Mouse (Mus musculus): ENCODE results near the gene Dusp1. TPM values are rescaled to one million over a fixed set of nuclear protein-coding genes. Genes with fewer than 3 reads are reported as not detected.

Dusp1 gene
- 10 to 100 TPM; 48.7 to 56.1 TPM for total RNA-seq (2021)
- long read RNA-seq, experiment 1, transcript Dusp1-202 (4 exons, 1,990 nt), result major isoform, 79 of 85 reads
- long read RNA-seq, experiment 1, partial matches to known transcripts, result 2 of 85 reads
- long read RNA-seq, experiment 1, other reads (novel, unspliced or antisense), result 3 of 85 reads
- long read RNA-seq, experiment 2, transcript Dusp1-202 (4 exons, 1,990 nt), result major isoform, 9 of 19 reads
- long read RNA-seq, experiment 2, partial matches to known transcripts, result 1 of 19 reads
- long read RNA-seq, experiment 2, other reads (novel, unspliced or antisense), result 9 of 19 reads

DNA sequence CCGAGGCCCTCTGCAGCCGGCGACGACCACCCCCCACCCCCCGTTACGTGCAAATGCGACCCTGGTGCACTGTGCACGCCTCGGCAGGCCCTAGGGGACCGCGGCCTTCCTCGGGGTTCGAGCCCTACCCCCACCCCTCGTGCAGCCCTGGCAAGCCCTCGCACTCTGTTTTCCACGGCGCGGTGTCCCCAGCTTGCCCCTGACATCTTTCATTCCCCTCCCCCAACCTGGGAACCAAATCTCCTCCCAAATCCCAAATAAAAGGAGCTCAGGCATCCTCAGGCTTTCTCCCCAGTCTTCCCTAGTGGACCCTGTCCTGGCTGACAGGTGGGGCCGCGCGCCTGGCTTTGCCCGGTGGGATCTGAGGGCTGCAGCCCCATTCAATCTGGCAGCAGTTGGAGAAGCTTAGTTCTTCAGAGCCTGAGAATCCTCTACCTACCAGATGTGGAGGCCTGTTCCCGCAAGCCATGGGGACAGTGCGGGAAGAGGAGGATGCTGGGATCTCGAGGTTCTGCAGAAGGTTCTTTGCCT is at the start of gene Dusp1:
Dusp1 (minus strand) TSS at position 478 of the 531 bp plus-strand sequence.
- DNase-seq (ENCODE audit: low spot score in 2 of 2), result peak in 1 of 2 experiments; percentile 26

DNA sequence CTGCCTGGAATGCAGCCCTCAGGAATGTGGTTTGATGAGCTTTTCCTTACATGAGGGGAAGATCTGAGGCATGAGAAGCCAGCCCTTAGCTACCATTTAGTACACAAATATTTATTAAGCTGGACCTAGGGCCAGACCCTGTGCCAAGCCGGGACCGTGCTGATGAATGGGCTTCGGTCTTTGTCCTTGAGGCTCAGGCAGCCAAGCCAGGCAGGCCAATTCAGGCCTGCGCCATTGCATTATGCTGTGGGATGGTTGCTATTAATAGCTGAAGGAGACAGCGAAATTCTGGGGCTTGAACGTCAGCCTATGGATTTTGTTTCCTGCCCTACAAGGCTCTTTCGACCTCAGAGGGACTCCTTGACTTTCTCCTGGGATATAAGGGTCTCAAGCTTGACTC is 49.4 kb upstream of the Dusp1 start:
- no peak for DNase-seq (ENCODE audit: low spot score in 2 of 2)

DNA sequence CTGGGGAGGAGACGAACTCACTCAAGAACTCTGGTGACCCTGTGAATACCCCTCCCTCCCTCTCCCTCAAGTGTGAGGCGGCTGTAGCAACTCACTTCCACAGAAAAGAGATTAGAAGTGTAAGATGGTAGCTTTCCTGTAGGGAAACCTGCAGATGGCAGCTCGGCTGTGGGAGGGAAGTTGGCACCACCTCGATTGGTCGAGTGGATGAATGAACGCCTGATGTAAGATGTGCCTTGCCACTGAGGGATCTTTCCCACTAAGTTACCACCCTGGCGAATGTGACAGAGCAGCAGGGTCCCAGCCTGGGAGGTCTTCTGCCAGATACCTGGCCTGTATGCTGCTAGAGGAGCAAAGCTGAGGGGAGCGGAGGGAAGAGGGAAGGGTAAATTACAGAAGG is 47.9 kb upstream of the Dusp1 start:
- DNase-seq (ENCODE audit: low spot score in 2 of 2), result no peak

DNA sequence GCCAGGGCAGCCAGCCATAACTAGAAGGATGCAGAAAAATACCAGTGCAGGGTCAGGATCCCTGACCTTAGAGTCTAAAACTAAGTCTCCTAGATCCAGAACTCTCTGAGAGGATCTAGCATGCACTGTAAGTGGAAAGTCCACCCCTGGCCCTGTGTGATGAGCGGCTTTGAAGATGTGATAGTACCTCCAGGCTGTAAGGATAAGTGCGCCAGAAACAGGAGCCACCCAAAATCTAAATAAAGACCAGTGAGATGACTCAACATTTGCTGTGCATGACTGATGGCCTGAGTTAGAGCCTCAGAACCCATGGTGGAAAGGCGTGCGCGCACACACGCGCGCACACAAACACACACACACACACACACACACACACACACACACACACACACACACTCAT is 46.9 kb upstream of the Dusp1 start:
- DNase-seq (ENCODE audit: low spot score in 2 of 2), result no peak

DNA sequence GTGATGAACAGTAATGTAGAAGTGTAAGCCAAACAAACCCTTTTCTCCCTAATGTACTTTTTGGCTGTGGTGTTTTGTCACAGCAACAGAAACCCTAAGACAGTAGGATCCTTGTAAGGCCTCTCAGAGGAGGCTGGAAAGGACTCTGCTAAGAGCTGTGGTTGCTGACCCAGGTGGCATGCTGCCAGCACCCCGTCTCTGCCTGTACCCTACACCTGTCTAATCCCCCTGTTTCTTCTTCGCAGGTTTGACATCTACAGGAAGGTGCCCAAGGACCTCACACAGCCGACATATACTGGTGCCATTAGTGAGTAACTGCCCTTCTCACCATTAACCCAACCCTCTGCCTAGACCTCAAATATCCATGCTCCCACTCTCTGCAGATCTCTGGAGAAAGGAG is 46.4 kb upstream of the Dusp1 start:
- DNase-seq (ENCODE audit: low spot score in 2 of 2), result no peak

DNA sequence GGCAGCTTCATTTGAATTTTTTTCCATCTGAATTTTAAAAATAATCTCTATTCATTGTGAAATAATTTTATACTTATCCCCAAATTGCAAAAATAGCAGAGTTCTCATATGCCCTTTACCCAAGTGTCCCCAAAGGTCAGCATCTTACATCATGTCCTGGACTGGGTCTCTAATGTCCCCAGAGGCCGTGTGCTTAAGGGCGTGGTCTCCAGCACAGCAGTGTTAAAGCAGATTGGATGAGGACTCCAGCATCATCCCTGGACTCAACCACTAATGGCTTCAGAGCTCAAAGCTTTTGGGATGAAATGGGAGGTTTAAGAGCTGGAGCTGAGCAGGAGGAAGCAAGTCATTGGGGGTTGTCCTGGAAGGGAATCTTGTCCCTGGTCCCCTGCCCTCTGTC is 44.6 kb upstream of the Dusp1 start:
- DNase-seq (ENCODE audit: low spot score in 2 of 2), result no peak

DNA sequence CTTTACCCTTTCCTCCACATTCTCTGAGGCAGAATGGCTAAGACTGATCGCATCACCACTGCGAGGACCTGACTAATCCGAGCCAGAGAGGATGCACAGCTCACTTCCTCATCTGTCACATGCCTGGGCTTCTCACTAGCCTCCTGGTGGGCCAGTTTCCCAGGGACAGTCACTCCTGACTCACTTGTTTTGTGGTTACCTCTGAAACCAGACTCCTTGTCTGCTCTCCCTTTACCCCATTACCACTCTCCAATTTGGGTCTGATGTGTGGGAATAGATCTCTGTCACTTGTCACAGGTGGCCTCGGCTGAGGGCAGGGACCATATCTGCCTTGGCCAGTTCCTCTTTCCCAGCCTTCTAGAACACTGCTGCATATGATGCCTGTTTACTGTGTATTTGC is 43.7 kb upstream of the Dusp1 start:
- no peak for DNase-seq (ENCODE audit: low spot score in 2 of 2)

DNA sequence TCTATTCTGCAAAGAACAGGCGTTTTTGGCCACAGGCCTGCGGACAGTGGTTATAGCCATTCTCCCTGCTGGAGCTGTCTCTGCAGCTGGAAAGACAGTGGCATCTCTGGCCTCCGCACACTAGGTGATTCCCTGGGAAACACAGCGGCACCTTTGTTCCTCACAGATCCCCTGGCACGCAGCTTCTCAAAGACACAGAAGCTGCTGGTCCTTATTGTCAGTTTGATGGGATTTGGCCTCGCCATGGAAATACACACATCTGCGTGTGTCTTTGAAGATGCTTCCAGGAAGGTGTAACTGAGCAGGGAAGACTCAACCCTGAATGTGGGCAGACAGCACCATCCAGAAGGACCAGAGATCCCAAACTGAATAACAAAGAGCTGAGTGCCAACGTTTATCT is 41.4 kb upstream of the Dusp1 start:
- no peak for DNase-seq (ENCODE audit: low spot score in 2 of 2)

DNA sequence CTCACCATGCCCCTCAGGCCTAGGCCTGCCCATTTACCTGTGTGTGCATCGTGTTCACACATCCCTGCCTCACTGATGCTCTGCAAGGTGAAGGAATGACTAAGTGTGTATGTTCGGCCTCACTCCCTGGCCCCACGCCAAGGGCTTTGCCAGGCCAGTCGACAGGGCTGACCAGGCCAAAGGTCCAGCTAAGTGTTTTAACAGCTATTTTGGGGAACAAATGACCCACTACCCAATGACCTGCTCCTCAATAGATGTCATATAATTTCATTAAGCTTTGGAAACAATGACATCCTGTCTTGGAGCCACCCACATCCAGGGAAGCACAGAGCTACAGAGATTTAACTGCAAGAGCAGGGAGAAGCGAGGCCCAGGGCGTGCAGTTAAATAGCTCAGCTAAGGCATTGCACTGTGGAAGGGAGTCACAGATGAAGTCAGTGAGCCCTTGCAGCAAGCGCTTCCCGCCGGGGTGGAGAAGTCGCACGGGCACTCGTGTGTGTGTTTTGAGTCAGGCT is 40.5 kb upstream of the Dusp1 start:
- peak in 1 of 2 experiments; percentile 63 for DNase-seq (ENCODE audit: low spot score in 2 of 2)

DNA sequence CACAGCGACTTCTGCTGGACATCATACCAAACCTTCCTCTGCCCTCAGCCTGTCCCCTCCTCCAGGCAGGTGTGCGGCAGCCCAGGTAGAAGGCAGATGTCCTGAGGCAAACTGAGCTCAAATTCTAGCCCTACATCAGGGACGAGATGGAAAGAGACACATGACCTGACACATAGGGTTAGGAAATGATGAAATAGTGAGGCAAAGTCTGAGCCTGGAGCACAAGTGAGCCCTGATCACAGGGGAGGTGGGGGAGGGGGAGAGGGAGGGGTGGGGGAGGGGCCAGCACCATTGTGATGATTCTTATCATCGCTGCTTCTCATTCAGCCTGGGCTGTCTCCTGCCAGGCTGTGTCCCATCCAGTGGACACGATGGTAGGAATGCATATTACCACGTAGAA is 40.0 kb upstream of the Dusp1 start:
- DNase-seq (ENCODE audit: low spot score in 2 of 2), result no peak

DNA sequence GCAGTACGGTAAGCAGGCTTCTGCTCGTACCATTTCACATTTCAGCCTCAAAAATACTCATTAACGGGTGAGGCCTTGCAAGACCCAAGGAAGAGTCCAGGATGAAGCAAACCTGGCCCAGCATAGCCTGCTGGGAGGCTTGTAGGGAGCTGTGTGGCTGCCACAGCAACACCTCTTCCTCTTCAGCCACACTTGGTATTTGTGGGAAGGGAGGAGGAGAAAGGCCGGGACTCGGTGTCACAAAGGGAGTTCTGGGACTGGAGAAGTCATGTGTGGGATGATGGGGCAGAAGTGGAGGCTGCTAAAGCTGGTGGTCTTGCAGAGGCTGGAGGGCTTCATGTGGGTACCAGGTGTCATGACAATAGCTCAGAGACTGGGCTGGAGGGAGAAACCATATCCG is 39.6 kb upstream of the Dusp1 start:
- no peak for DNase-seq (ENCODE audit: low spot score in 2 of 2)

DNA sequence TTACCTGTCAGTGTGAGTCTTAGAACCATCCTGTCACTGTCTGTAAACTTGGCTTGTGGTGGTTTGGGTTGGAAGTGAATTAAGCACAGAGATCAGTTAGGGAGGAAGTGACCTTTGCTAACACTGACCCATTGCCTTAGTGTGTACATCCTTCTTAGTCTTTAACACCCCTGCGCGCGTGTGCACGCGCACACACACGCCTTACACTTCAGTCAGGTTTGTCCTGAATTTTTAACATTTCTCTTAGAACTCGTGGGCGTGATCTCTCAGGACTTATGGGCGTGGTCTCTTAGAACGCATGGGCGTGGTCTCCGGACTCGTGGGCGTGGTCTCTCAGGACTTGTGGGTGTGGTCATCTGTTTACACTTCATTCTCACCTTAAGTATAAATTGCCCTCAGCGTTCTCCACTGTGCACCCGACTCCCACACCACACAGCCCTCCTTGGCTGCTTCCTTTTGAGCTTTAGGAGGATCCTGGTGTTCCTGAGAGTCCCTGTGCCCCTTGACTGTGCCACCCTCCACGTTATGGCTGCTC is 39.1 kb upstream of the Dusp1 start:
- no peak for DNase-seq (ENCODE audit: low spot score in 2 of 2)

DNA sequence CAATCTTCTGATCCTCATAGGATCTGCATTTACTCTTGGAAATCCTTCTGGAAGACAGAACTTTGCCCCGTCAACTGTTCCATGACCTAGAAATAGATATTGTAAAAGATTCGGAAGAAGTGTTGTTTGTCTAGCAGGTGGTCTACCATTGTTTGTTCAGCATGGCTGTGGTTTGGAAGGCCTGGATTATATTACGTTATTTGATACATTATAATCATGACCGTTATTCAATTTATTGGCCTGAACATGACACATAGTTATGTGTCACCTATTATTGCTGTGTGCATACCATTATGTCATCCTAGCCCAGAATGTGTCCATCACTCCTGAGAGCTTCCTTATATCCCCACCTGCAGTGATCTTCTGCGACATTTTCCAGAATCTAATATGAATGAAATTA is 36.9 kb upstream of the Dusp1 start:
- no peak for DNase-seq (ENCODE audit: low spot score in 2 of 2)

DNA sequence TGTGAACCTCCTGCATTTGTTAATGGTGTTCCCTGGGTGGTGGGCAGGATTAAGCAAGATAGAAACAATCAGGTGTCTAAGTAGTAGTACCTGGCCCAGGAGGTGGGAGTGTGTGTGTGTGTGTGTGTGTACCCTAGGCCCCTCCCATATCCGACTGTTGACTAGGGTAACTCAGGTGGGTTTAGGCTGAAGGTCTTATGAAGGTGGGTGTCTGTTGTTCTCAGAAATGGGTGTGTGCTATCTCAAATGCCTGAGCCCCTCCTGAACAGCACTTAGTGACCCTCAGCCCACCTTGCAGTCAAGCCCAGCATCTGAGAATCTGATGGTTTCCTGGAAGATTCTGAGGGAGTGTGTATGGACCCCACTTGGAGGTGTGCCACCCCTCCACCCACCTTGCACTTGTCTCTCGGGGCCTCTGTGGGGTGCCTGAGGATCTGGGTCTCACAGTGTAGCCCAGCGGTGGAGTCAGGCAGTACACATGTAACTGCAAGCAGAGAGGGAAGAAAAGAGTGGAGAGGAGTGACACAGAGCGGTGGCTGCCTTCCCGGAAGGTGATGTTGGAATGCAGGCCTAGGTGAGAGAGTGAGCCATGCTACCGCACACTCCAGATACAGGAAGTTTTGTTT is 35.0 kb upstream of the Dusp1 start:
- DNase-seq (ENCODE audit: low spot score in 2 of 2), result no peak

DNA sequence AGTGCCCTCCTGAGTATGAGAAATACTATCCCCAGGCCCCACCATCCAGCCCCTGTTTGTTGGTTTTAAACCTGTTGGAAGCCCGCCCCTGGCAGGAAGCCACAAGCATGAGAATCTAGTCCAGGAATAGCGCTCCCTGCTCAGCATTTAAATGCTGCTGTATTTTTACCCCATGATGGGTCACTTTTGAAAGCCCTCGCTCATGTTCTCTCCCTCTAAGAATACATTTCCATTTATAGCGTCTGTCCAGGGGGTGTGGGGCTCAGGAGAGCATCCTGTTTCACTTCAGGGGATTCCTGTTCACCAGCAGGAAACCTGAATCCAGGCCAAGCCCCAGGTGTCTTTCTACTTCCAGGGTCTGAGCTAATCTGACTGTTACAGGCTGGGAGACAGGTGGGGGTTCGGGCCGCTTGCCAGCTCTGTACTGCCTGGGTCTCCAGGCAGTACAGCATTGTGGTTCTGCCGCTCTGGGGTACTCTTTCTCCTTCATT is 34.3 kb upstream of the Dusp1 start:
- no peak for DNase-seq (ENCODE audit: low spot score in 2 of 2)

DNA sequence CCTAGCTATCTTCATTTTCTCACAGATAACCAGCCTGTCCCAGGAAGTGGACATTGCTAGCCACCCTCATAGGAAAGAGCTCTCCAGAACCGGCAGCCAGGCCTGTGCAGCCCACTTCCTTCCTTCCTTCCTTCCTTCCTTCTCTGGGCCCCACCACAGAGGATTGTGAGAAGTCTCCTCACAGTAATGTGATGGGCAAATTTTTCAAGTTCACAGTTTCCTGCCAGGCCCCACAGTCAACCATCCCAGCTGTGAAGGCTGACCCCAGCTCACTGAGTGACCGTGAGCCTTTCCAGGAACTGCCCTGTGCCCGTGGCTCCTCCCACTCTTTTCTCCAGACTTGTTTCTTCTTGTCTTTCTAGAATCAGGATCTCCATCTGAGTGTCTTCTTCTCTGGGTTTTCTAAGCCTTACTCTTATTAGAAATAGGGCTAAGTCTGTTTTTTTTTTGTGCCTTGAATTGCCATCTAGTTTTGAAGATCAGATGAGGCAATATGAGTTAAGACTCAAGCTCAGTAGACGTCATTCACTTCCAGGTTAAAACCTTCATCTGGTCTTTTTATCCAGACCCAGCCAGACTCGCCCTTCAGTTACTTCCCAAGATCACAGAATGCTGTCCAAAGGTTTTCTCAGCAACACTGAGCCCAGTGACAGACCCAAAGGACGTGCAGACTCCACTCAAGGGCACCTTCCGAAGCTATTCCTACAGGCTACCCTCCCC is 33.7 kb upstream of the Dusp1 start:
- DNase-seq (ENCODE audit: low spot score in 2 of 2), result no peak

DNA sequence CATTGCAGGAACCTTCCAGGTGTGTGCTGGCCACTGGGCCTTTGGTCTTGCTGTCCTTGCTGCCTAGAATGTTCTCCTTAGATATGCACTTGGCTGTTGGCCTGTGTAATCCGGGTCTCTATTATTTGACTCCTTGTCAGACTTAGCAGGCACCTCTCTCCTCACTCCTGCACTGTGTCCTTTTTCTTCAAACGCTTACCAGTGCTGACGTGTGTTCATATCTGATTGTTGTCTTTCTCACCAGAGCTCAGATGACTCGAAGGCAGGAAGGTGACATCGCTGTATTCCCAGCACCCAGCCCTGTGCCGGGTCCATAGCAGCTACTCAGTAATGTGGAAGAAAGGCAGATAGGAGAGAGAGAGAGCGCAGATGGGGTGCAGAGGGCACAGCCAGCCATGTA is 33.0 kb upstream of the Dusp1 start:
- no peak for DNase-seq (ENCODE audit: low spot score in 2 of 2)

DNA sequence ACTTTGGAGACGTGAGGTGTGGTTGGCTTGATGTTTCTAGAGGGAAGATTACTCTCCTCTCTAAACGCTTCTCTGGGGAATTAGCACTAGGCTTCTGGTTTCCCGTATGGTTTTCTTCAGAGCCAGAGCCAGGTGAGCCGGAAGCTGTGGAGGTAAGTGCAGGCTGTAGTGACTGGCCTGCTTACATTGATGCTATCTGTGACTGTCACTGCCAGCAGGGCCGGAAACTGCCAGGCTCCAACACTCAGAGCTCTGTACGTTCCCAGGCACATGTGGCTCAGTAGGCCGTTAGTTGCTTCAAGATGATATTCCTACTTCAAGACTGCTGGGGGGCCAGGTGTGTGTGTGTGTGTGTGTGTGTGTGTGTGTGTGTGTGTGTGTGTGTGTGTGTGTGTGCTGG is 32.2 kb upstream of the Dusp1 start:
- no peak for DNase-seq (ENCODE audit: low spot score in 2 of 2)

DNA sequence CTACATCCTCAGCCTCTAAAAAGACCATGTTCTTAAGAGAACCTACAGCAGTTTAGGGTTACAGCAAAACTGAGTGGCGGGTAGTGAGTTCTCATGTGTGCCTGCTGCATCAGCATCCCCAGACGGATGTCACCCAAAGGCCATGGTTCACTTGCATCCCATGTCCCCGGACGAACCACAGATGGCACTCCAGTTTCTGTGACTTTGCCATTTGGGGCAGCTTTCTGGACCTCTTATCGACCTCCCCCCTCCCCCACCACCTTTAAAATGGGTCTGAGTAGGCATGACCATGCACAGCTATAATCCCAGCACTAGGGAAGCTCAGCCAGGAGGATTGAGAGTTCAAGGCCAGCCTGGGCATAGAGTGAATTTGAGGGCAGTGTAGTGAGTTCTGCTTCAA is 31.3 kb upstream of the Dusp1 start:
- DNase-seq (ENCODE audit: low spot score in 2 of 2), result no peak

DNA sequence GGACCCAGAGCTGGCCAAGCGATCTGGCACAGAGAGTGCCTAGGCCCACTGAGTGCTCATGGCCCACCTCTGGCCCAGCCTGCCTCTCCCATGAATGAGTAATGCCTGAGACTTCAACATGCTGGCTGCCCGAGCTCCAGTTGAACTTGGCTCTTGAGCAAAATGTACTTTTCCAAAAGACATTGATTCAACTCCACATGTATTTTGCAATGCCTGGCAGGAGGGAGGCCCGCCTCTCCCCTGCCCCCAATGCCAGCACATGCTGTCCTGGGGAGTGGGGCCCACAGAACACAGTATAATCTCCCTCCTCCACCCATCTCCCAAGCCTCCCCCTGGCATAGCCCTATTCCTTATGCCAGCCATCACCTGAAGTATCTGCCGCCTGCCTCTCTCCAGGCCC is 30.6 kb upstream of the Dusp1 start:
- DNase-seq (ENCODE audit: low spot score in 2 of 2), result no peak

DNA sequence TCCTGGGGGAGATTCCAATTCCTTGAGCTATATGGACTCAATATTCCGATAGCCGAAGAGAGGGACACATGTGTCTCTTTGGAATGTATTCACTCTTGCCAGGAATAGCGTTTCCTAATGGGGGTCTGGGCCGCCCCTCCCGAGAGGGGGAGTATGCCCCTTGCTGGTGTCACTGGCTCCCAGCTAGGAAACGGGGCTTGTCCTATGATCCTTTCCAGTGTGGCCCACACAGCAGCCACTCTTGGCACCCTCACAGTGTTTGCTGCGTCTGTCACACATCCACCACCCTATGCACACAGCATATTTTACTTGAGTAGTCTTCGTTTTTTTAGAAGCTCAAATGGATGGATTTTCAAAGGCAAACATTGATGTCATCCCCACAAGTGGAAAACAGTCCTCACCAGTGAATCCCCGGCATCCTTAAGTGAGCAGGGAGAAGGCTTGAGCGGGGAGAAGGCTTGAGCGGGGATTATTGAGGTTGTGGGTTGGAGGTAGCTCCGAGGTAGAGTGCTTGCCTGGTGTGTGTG is 26.1 kb upstream of the Dusp1 start:
- no peak for DNase-seq (ENCODE audit: low spot score in 2 of 2)

All from adrenal gland, adult 18-20 months (tissue).